Mouse (Mus musculus) liver, embryonic 16.5 days (tissue): ENCODE results near the gene Cacna1e. TPM values are rescaled to one million over a fixed set of nuclear protein-coding genes. Genes with fewer than 3 reads are reported as not detected.

Experiments used
- ATAC-seq: fragments of 200-750 bp; cut with Nextera tagmentation; 2 replicates; pipeline ENCODE4 v1.8.0; 2017; ENCODE audit warnings: low read depth, mild to moderate bottlenecking, moderate number of reproducible peaks, moderate library complexity
- H3K27ac ChIP-seq: fragments of 300-500 bp; sonication (generic); 2 replicates; pipeline ENCODE4 v1.5.1; 2014; ENCODE audit warnings: mild to moderate bottlenecking, low read length
- H3K27me3 ChIP-seq: fragments of 300-500 bp; sonication (generic); 2 replicates; pipeline ENCODE4 v1.6.1; 2014; ENCODE audit warnings: low read depth, low read length, mixed read lengths; ENCODE audit not compliant: control insufficient read depth, insufficient read depth
- H3K36me3 ChIP-seq: fragments of 300-500 bp; sonication (generic); 2 replicates; pipeline ENCODE4 v1.6.1; 2014; ENCODE audit warnings: mild to moderate bottlenecking; ENCODE audit not compliant: control insufficient read depth, insufficient read depth
- H3K4me1 ChIP-seq: fragments of 300-500 bp; sonication (generic); 2 replicates; pipeline ENCODE4 v1.6.1; 2014; ENCODE audit warnings: low read depth, low read length, mixed read lengths; ENCODE audit not compliant: control insufficient read depth
- H3K4me2 ChIP-seq: fragments of 300-500 bp; sonication (generic); 2 replicates; pipeline ENCODE4 v1.6.1; 2014; ENCODE audit warnings: low read depth, low read length, mixed read lengths
- H3K4me3 ChIP-seq: fragments of 300-500 bp; sonication (generic); 2 replicates; pipeline ENCODE4 v1.5.1; 2014; ENCODE audit warnings: low read depth, mild to moderate bottlenecking, low read length
- H3K9ac ChIP-seq: fragments of 300-500 bp; sonication (generic); 2 replicates; pipeline ENCODE4 v1.6.1; 2014; ENCODE audit warnings: low read depth, low read length
- H3K9me3 ChIP-seq: fragments of 300-500 bp; sonication (generic); replicated peaks from 2 replicates; pipeline ENCODE4 v1.6.1; 2016; ENCODE audit warnings: low read length; ENCODE audit not compliant: control insufficient read depth
- WGBS: fragments of 180-500 bp; shearing (Covaris S2); extraction: QIAGEN DNeasy Blood & Tissue Kit; methylation state at CpG from one replicate; pipeline ENCODE4 v1.1.7; 2014; ENCODE audit not compliant: insufficient replicate concordance; 5-methylcytosine and 5-hydroxymethylcytosine counted together
- polyA plus RNA-seq: library from polyadenylated mRNA; unstranded; fragments of >200 nt; fragmentation: Nextera tagmentation; extraction: Ambion mirVana; gene quantifications from 2 replicates; pipeline ENCODE4 v1.2.1, GENCODE M21; 2015

The Cacna1e gene
- polyA plus RNA-seq, 1 experiment from 2014 or later = 0.05 TPM

DNA sequence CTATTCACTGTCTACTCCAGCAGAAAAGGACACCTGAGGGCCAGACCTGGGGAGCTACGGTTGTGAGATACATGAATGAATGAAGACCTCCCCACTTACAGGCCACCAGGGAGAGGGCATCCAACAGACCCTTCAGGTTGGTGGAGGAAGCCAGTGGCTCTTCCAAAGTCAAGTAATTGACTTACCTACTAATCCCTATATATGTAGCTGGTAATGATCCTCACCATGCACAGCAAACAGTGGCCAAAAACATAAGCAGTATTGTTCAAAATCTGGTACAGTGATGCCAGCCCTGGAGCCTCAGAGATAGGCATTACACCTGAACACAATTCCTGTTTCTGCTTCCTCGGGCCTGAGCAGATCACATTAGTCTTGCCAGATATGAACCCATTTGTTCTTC is 37.4 kb downstream of the Cacna1e start:
- H3K4me3 ChIP-seq = no peak overlapping the region
- H3K36me3 ChIP-seq = no peaks in the 10 kb centered on the region
- H3K4me1 ChIP-seq = no peaks in the 10 kb centered on the region
- H3K27ac ChIP-seq = no peak overlapping the region
- no peaks in the 10 kb centered on the region for H3K9me3 ChIP-seq
- no peak overlapping the region for H3K9ac ChIP-seq
- no peaks in the 10 kb centered on the region for H3K27me3 ChIP-seq
- no peak overlapping the region for H3K4me2 ChIP-seq
- ATAC-seq = no peak
- 60% methylated on average over 2 of the region's 2 CpGs for WGBS

DNA sequence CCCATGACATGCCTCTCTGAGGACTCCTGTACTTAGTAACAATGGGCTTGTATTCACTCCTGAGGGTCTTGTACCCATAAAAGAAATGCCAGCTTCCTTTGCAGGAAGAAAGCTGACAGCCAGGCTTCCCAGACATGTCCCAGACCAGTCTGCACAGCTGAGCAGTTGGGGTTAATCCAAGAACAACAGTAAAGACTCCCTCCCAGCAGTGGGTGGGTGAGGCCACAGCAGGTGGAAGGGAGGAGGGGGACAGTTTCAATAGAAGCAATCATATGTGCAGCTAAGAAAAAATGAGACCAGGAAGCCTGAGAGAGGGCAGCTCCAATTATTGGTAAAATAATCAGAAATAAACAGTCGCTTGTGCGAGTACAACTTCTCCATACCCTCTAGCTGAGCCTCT is 40.9 kb downstream of the Cacna1e start:
- Histone ChIP-seq H3K27me3 (no peaks in the 10 kb centered on the region), H3K4me3 (no peak overlapping the region), H3K27ac (no peak overlapping the region), H3K9me3 (no peaks in the 10 kb centered on the region), H3K4me1 (no peaks in the 10 kb centered on the region), H3K4me2 (no peak overlapping the region), H3K9ac (no peak overlapping the region), H3K36me3 (no peaks in the 10 kb centered on the region)
- 74% methylated on average over 2 of the region's 2 CpGs for WGBS
- no peak for ATAC-seq

DNA sequence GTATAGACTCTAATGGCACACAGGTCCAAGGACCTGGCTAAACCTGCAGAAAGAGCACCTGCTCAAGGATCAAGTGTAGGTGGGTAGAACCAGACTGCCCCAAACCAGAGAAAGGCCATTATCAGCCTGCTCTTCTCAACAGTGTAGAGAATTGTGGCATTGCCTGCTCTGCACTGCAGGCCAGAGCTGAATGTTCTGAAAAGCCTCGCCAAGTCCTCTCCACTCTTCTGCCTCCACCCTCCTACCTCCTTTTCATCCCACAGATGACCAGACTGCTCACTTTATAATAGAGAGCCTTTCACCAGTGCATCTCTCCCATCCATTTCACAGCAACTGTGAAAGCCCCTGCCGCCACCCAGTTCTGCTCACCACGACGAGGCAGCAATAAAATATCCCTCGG is 42.0 kb downstream of the Cacna1e start:
- no peaks in the 10 kb centered on the region for H3K9me3 ChIP-seq
- 54% methylated on average over 5 of the region's 5 CpGs for WGBS
- H3K36me3 ChIP-seq = no peaks in the 10 kb centered on the region
- no peak overlapping the region for H3K4me3 ChIP-seq
- no peak overlapping the region for H3K9ac ChIP-seq
- H3K4me1 ChIP-seq = no peaks in the 10 kb centered on the region
- no peak overlapping the region for H3K4me2 ChIP-seq
- no peak overlapping the region for H3K27ac ChIP-seq
- ATAC-seq = no peak
- no peaks in the 10 kb centered on the region for H3K27me3 ChIP-seq

DNA sequence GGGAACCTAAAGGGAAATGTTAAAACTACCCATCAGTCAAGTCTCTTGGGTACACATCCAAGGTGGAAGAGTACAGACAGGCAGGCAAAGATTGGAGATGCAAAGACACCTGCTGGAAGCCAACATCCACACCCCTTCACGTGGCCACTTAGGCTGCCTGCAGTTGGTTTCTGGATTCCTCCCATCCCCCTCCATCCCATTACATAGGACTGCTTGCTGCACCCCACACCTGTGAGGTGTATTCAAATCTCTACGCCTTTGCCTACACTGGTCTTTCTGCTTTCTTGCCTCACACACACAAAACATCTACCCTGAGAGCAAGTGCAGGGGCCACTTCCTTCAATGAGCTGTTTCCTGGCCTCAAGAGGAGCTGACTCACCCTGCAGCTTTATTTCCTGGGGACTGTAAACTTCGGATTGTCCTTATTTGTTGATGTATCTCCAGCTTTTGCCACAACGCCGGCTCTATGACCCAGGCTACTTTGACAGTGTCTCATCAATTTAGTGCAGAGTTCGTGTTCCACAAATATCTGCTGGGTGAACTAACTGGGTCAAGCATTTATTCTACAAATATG is 43.2 kb downstream of the Cacna1e start:
- no peak overlapping the region for H3K9ac ChIP-seq
- H3K27me3 ChIP-seq = no peaks in the 10 kb centered on the region
- H3K36me3 ChIP-seq = no peaks in the 10 kb centered on the region
- H3K9me3 ChIP-seq = no peaks in the 10 kb centered on the region
- H3K4me3 ChIP-seq = no peak overlapping the region
- no peaks in the 10 kb centered on the region for H3K4me1 ChIP-seq
- H3K4me2 ChIP-seq = no peak overlapping the region
- no peak overlapping the region for H3K27ac ChIP-seq
- WGBS = 32% methylated on average over 6 of the region's 6 CpGs
- ATAC-seq = no peak

DNA sequence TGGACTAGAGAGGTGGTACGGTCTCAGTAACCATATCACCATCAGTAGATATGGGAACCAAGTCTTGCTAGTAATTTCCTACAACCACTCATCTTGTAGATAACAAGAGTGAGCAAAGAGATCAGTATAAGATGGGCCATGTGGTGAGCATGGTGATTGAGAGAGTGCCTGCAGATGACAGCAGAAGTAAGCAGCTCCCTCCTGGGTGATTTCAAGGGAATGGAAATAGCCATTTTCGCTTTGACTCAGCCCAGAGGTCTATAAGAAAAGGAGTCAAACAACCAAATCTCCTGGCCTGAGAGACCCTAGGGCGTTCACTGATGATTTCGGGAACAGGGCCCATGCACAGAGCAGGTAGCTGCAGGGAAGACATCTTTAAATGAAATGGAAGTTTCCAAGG is 45.0 kb downstream of the Cacna1e start:
- no peak for ATAC-seq

DNA sequence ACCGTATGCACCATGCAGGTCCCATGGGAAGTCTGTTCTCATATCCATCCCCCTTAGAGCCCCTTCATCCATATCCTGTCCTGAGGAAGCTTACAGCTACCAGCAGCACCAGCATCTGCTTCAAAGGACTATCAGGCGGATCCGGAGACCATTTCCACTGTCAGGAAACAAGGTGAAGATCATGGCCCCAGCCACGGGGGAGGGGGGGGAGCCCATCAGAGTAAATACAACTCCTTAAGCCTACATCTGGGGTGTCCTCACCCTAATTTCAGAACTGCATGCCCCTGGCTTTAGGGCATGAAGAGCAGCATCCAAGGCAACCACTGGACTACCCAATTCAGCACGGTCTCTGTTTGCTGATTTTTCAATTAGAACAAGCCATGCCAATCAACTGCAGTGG is 47.8 kb downstream of the Cacna1e start:
- Histone ChIP-seq H3K4me3 (no peak overlapping the region), H3K36me3 (no peaks in the 10 kb centered on the region), H3K4me1 (no peaks in the 10 kb centered on the region), H3K9ac (no peak overlapping the region), H3K27me3 (no peaks in the 10 kb centered on the region), H3K9me3 (no peaks in the 10 kb centered on the region), H3K4me2 (no peak overlapping the region), H3K27ac (no peak overlapping the region)
- ATAC-seq = no peak
- WGBS = 61% methylated on average over 5 of the region's 5 CpGs

More for the DNA sequence above, 45.0 kb downstream of the Cacna1e start:
- no peaks in the 10 kb centered on the region for H3K27me3 ChIP-seq
- H3K4me2 ChIP-seq = no peak overlapping the region
- H3K4me3 ChIP-seq = no peak overlapping the region
- no peaks in the 10 kb centered on the region for H3K36me3 ChIP-seq
- H3K27ac ChIP-seq = no peak overlapping the region
- no peak overlapping the region for H3K9ac ChIP-seq
- 63% methylated on average over 4 of the region's 4 CpGs for WGBS
- no peaks in the 10 kb centered on the region for H3K9me3 ChIP-seq
- H3K4me1 ChIP-seq = no peaks in the 10 kb centered on the region

DNA sequence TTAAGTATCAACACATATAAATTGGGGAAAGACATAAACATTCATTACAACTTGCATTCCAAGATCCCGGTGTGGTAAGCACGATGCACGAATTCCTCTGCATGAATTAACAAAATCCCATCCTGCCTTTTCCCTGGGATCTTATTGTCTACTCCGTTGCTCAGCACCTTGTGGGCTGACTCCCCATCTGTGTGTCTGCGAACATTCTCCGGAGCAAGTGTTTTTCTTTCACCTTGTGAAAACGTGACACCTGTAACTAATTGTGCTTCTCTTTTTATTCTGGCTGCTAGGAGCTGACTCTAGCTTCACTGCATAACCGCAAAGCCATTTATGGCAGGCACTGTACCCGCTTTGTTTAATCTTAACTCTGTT is 52.1 kb downstream of the Cacna1e start:
- 70% methylated on average over 9 of the region's 9 CpGs for WGBS
- Histone ChIP-seq H3K4me3 (no peak overlapping the region), H3K9me3 (no peaks in the 10 kb centered on the region), H3K27ac (no peak overlapping the region), H3K27me3 (no peaks in the 10 kb centered on the region), H3K36me3 (no peaks in the 10 kb centered on the region), H3K4me2 (no peak overlapping the region), H3K9ac (no peak overlapping the region), H3K4me1 (no peaks in the 10 kb centered on the region)
- ATAC-seq = no peak

DNA sequence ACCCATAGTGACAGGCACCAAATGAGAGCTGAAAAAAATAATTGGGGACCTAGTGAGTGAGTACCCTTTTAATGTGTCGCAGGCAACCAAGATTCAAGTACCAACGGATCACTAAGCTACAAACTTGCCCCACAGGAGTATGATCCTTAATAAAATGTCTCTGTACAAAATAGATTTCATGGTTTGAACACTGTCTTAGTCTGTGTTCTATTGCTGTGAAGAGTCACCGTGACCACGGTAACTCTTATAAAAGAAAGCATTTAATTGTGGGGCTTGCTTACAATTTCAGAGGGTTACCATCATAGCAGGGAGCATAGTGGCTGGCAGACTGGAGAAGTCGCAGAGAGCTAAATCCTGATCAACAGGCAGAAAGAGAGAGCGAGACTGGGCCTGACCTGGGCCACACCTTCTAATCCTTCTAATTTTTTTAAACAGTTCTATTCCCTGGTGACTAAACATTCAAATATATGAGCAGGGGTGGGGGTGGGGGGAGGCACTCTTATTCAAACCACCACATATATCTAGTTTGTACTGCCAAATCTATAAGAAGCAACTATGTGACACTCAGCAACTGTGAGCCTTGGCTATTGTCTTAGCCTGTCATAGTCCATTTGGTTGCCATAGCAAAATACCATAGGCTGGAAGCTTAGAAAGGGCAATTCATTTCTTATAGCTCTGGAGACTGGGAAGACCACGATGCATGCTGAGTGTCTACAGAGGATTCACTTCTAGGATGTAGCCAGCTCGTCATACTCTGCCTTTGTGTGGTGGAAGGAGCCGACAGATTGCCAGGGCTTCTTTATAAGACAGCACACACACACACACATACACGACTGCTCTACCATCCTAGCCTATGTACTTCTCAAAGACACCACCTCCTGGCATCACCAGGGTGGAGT is 52.8 kb downstream of the Cacna1e start:
- 66% methylated on average over 10 of the region's 10 CpGs for WGBS

DNA sequence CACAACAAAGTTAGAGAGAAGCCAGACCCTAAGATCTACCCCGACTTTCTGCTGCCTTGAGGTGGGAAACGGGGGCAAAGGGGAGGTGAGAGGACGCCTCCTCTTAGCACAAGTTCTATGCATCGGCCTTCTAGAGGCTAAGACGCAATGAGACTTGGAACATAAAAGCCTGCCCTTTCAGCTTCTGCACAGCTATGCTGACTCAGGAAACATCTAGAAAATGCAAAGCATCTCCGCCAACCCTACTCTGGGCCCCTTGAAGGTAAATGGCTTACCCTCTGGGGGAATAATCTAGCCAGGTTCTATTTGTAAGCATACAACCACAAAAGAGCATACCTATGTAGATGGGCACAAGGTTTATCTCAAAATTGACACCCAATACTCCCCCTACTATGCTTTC is 54.2 kb downstream of the Cacna1e start:
- no peak for ATAC-seq
- WGBS = 66% methylated on average over 6 of the region's 6 CpGs
- no peak overlapping the region for H3K4me2 ChIP-seq

More for the DNA sequence above, 52.8 kb downstream of the Cacna1e start:
- no peak for ATAC-seq
- Histone ChIP-seq H3K27me3 (no peaks in the 10 kb centered on the region), H3K4me2 (no peak overlapping the region), H3K4me3 (no peak overlapping the region), H3K9ac (no peak overlapping the region), H3K9me3 (no peaks in the 10 kb centered on the region), H3K36me3 (no peaks in the 10 kb centered on the region), H3K4me1 (no peaks in the 10 kb centered on the region), H3K27ac (no peak overlapping the region)

More for the DNA sequence above, 54.2 kb downstream of the Cacna1e start:
- Histone ChIP-seq H3K27me3 (no peaks in the 10 kb centered on the region), H3K9me3 (no peaks in the 10 kb centered on the region), H3K9ac (no peak overlapping the region), H3K4me3 (no peak overlapping the region), H3K27ac (no peak overlapping the region), H3K4me1 (no peaks in the 10 kb centered on the region), H3K36me3 (no peaks in the 10 kb centered on the region)
